Mouse (Mus musculus): ENCODE results near the gene Cbl.

- no peak for TF ChIP-seq CTCF (IDR thresholded peaks at IDR 0.05; ENCODE audit: insufficient read depth, low read length)
- no peak for TF ChIP-seq POLR2A (IDR thresholded peaks at IDR 0.05; ENCODE audit: borderline replicate concordance, extremely low read depth, low read depth, low read length)
Observed at GRCm38 (mm10) chr9:44134851-44135730, 98.8 kb downstream of the Cbl start.
